Mouse (Mus musculus) layer of hippocampus, adult 9-11 months (tissue): ENCODE results near the gene Limd1.

Source experiments
- DNase-seq: peaks from one replicate; pipeline ENCODE4 v3.0.0; 2022

Gene Limd1

GRCm38 (mm10) chr9:123484830-123485229 is 6.3 kb downstream of the Limd1 start:
- no peak for DNase-seq

- DNase-seq = no peak
Observed at GRCm38 (mm10) chr9:123485561-123485960, 7.1 kb downstream of the Limd1 start.

- no peak for DNase-seq
Observed at GRCm38 (mm10) chr9:123486635-123487034, 8.1 kb downstream of the Limd1 start.

- no peak for DNase-seq
Observed at GRCm38 (mm10) chr9:123489073-123489472, 10.6 kb downstream of the Limd1 start.

- DNase-seq = no peak
Observed at GRCm38 (mm10) chr9:123489727-123490343, 11.3 kb downstream of the Limd1 start.

GRCm38 (mm10) chr9:123490930-123491329 is 12.4 kb downstream of the Limd1 start:
- DNase-seq = no peak

- DNase-seq = peak; percentile 71
Observed at GRCm38 (mm10) chr9:123491917-123492585, 13.5 kb downstream of the Limd1 start.

- DNase-seq = no peak
Observed at GRCm38 (mm10) chr9:123496665-123497064, 18.2 kb downstream of the Limd1 start.

- DNase-seq = no peak
Observed at GRCm38 (mm10) chr9:123497906-123498305, 19.4 kb downstream of the Limd1 start.

- no peak for DNase-seq
Observed at GRCm38 (mm10) chr9:123500480-123500879, 22.0 kb downstream of the Limd1 start.

GRCm38 (mm10) chr9:123503171-123503834 is 24.8 kb downstream of the Limd1 start:
- peak; percentile 55 for DNase-seq

GRCm38 (mm10) chr9:123504325-123504724 is 25.8 kb downstream of the Limd1 start:
- DNase-seq = peak; percentile 67

- DNase-seq = no peak
Observed at GRCm38 (mm10) chr9:123505598-123505997, 27.1 kb downstream of the Limd1 start.

GRCm38 (mm10) chr9:123506270-123507146 is 28.0 kb downstream of the Limd1 start:
- no peak for DNase-seq

GRCm38 (mm10) chr9:123507380-123507779 is 28.9 kb downstream of the Limd1 start:
- DNase-seq = no peak

GRCm38 (mm10) chr9:123508986-123509385 is 30.5 kb downstream of the Limd1 start:
- DNase-seq = no peak

- no peak for DNase-seq
Observed at GRCm38 (mm10) chr9:123509638-123510604, 31.4 kb downstream of the Limd1 start.

GRCm38 (mm10) chr9:123510926-123511325 is 32.4 kb downstream of the Limd1 start:
- DNase-seq = no peak

- DNase-seq = peak; percentile 46
Observed at GRCm38 (mm10) chr9:123512482-123512881, 34.0 kb downstream of the Limd1 start.

- DNase-seq = no peak
Observed at GRCm38 (mm10) chr9:123515087-123515486, 36.6 kb downstream of the Limd1 start.

GRCm38 (mm10) chr9:123516641-123517385 is 38.3 kb downstream of the Limd1 start:
- DNase-seq = no peak
